Mouse (Mus musculus): ENCODE results near the gene Gm17693.
"Not testable (repeated sequence)": the region's sequence is repeated elsewhere in the genome, so short reads cannot be mapped to it uniquely, and the experiment has no call there.

The Gm17693 gene

GRCm38 (mm10) chrX:125705144-125705543, at the start of gene Gm17693:
Gm17693 (plus strand) TSS chrX:125705444.
- in situ Hi-C loops (cut with MboI): not testable (repeated sequence)
